Mouse (Mus musculus) embryonic facial prominence, embryonic 14.5 days (tissue): ENCODE results near the gene Galnt6. TPM values are rescaled to one million over a fixed set of nuclear protein-coding genes. Genes with fewer than 3 reads are reported as not detected.

Experiments
- ATAC-seq: fragments of 200-750 bp; cut with Nextera tagmentation; 2 replicates; pipeline ENCODE4 v1.8.0; 2017; ENCODE audit warnings: low read depth, moderate number of reproducible peaks, moderate TSS enrichment
- DNase-seq: peaks from one replicate; pipeline ENCODE4 v3.0.0-alpha.2; 2015; ENCODE audit warnings: low spot score
- H3K27ac ChIP-seq: fragments of 300-500 bp; sonication (generic); replicated peaks from 2 replicates; pipeline ENCODE4 v1.5.1; 2014; ENCODE audit warnings: low read depth, mild to moderate bottlenecking, low read length, moderate library complexity
- H3K27me3 ChIP-seq: fragments of 300-500 bp; sonication (generic); replicated peaks from 2 replicates; pipeline ENCODE4 v1.6.1; 2014; ENCODE audit warnings: low read length; ENCODE audit not compliant: control insufficient read depth, insufficient read depth
- H3K36me3 ChIP-seq: fragments of 300-500 bp; sonication (generic); 2 replicates; pipeline ENCODE4 v1.6.1; 2014; ENCODE audit warnings: low read length, mixed read lengths; ENCODE audit not compliant: control insufficient read depth, insufficient read depth
- H3K4me1 ChIP-seq: fragments of 300-500 bp; sonication (generic); 2 replicates; pipeline ENCODE4 v1.6.1; 2014; ENCODE audit warnings: antibody characterized with exemption, low read length; ENCODE audit not compliant: control insufficient read depth, insufficient read depth
- H3K4me2 ChIP-seq: fragments of 300-500 bp; sonication (generic); 2 replicates; pipeline ENCODE4 v1.6.1; 2014; ENCODE audit warnings: low read depth, mild to moderate bottlenecking, low read length, moderate library complexity, mixed read lengths
- H3K4me3 ChIP-seq: fragments of 300-500 bp; sonication (generic); 2 replicates; pipeline ENCODE4 v1.5.1; 2014; ENCODE audit warnings: low read depth, mild to moderate bottlenecking, low read length
- H3K9ac ChIP-seq: fragments of 300-500 bp; sonication (generic); 2 replicates; pipeline ENCODE4 v1.6.1; 2014; ENCODE audit warnings: low read depth, mild to moderate bottlenecking, low read length, moderate library complexity, mixed read lengths
- H3K9me3 ChIP-seq: fragments of 300-500 bp; sonication (generic); 2 replicates; pipeline ENCODE4 v1.6.1; 2016; ENCODE audit warnings: low read length; ENCODE audit not compliant: control insufficient read depth
- WGBS: fragments of 180-500 bp; shearing (Covaris S2); extraction: QIAGEN DNeasy Blood & Tissue Kit; methylation state at CpG from one replicate; pipeline ENCODE4 v1.1.7; 2014; 5-methylcytosine and 5-hydroxymethylcytosine counted together
- polyA plus RNA-seq: library from polyadenylated mRNA; unstranded; fragments of >200 nt; fragmentation: Nextera tagmentation; extraction: Ambion mirVana; gene quantifications from 2 replicates; pipeline ENCODE4 v1.2.1, GENCODE M21; 2014

Galnt6 gene
- polyA plus RNA-seq, 1 experiment from 2014 or later: 2.1 TPM

- H3K4me2 ChIP-seq: no peak within 1 kb of the TSS
- no peaks in the 10 kb centered on the region for H3K9me3 ChIP-seq
- no peaks in the 10 kb centered on the region for H3K36me3 ChIP-seq
- DNase-seq (no peak), ATAC-seq (no peak)
- no peak within 1 kb of the TSS for H3K27ac ChIP-seq
- 89% methylated on average over 19 of the region's 20 CpGs for WGBS
- no peak within 1 kb of the TSS for H3K4me3 ChIP-seq
- H3K27me3 ChIP-seq: no peaks in the 10 kb centered on the region
- no peak within 1 kb of the TSS for H3K9ac ChIP-seq
- peaks cover 9% of the 10 kb centered on the region for H3K4me1 ChIP-seq
Observed at GRCm38 (mm10) chr15:100669337-100669736, 59.8 kb downstream of the Galnt6 start, which contains the start of gene Bin2. TSS of gene Bin2 (minus strand) at chr15:100669553.

- no peak overlapping the region for H3K9ac ChIP-seq
- ATAC-seq: no peak
- H3K4me1 ChIP-seq: peaks cover 9% of the 10 kb centered on the region
- H3K4me2 ChIP-seq: no peak overlapping the region
- no peak overlapping the region for H3K27ac ChIP-seq
- H3K4me3 ChIP-seq: no peak overlapping the region
- H3K36me3 ChIP-seq: no peaks in the 10 kb centered on the region
- DNase-seq: no peak
- no peaks in the 10 kb centered on the region for H3K9me3 ChIP-seq
- WGBS: 77% methylated on average over 5 of the region's 5 CpGs
- no peaks in the 10 kb centered on the region for H3K27me3 ChIP-seq
Observed at GRCm38 (mm10) chr15:100667871-100668545, 61.2 kb downstream of the Galnt6 start.

GRCm38 (mm10) chr15:100667420-100667819 lies 61.8 kb downstream of the Galnt6 start:
- Histone ChIP-seq H3K9ac (no peak overlapping the region), H3K27ac (no peak overlapping the region), H3K4me1 (peaks cover 9% of the 10 kb centered on the region), H3K9me3 (no peaks in the 10 kb centered on the region), H3K4me3 (no peak overlapping the region), H3K36me3 (no peaks in the 10 kb centered on the region), H3K27me3 (no peaks in the 10 kb centered on the region), H3K4me2 (no peak overlapping the region)
- 55% methylated on average over 6 of the region's 6 CpGs for WGBS
- ATAC-seq: no peak
- DNase-seq: no peak

GRCm38 (mm10) chr15:100666851-100667250 lies 62.3 kb downstream of the Galnt6 start:
- H3K27me3 ChIP-seq: no peaks in the 10 kb centered on the region
- WGBS: 26% methylated on average over 12 of the region's 12 CpGs
- no peak overlapping the region for H3K9ac ChIP-seq
- DNase-seq (no peak), ATAC-seq (no peak)
- H3K4me2 ChIP-seq: no peak overlapping the region
- no peak overlapping the region for H3K4me3 ChIP-seq
- H3K36me3 ChIP-seq: no peaks in the 10 kb centered on the region
- H3K9me3 ChIP-seq: no peaks in the 10 kb centered on the region
- H3K4me1 ChIP-seq: peaks cover 9% of the 10 kb centered on the region
- no peak overlapping the region for H3K27ac ChIP-seq

GRCm38 (mm10) chr15:100666219-100666696 lies 62.9 kb downstream of the Galnt6 start:
- Histone ChIP-seq H3K4me3 (no peak overlapping the region), H3K9ac (0 out of 2 replicates have a peak overlapping the region, but pooled peaks have one; percentile 11), H3K4me2 (no peak overlapping the region), H3K4me1 (peaks cover 9% of the 10 kb centered on the region), H3K9me3 (no peaks in the 10 kb centered on the region), H3K27ac (no peak overlapping the region), H3K36me3 (no peaks in the 10 kb centered on the region), H3K27me3 (no peaks in the 10 kb centered on the region)
- DNase-seq (peak; percentile 55), ATAC-seq (no peak)
- 6% methylated on average over 7 of the region's 7 CpGs for WGBS

DNA sequence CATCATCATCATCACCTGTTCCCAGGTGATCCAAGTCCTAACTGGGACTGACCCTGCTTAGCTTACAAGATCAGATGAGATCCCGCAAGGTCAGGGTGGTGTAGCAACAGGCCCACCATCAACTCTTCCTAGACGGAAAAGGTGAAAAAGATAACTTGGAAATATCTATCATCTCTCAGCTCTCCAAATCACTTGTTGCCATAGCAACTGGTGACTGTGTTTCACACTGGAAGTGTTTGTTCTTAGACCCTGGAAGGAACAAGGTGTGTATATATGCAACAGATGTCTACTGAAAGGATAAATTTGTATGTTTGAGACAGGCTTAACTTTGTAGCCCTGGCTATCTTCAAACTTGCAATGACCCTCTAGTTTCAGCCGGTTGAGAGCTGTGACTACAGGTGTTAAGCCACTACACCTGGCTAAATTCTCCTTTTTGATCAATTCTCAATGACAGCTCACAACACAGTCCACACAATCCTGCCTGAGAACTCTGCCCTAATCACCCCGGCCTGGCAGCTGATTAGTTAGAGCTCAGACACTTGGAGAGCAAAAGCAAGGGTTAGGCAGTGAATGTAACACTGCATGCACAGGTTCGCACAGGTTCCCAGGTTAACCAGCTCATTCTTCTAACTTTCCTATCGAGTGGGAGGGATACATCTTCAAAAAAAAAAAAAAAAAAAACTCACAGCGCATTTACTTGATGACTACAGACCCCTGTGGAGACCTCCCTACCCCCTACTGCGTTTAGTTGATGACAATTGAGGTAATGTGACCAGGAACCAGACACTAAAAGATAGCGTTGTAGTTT lies 63.6 kb downstream of the Galnt6 start:
- Histone ChIP-seq H3K36me3 (no peaks in the 10 kb centered on the region), H3K9ac (no peak overlapping the region), H3K27ac (no peak overlapping the region), H3K4me1 (peaks cover 9% of the 10 kb centered on the region), H3K27me3 (no peaks in the 10 kb centered on the region), H3K4me3 (no peak overlapping the region), H3K4me2 (no peak overlapping the region), H3K9me3 (no peaks in the 10 kb centered on the region)
- ATAC-seq: no peak
- 36% methylated on average over 9 of the region's 9 CpGs for WGBS
- no peak for DNase-seq

GRCm38 (mm10) chr15:100664813-100665274 lies 64.3 kb downstream of the Galnt6 start:
- Histone ChIP-seq H3K4me3 (no peak overlapping the region), H3K9ac (no peak overlapping the region), H3K27ac (no peak overlapping the region), H3K4me1 (peaks cover 9% of the 10 kb centered on the region), H3K27me3 (no peaks in the 10 kb centered on the region), H3K4me2 (no peak overlapping the region), H3K36me3 (no peaks in the 10 kb centered on the region), H3K9me3 (no peaks in the 10 kb centered on the region)
- WGBS: 77% methylated on average over 9 of the region's 9 CpGs
- ATAC-seq (no peak), DNase-seq (no peak)

DNA sequence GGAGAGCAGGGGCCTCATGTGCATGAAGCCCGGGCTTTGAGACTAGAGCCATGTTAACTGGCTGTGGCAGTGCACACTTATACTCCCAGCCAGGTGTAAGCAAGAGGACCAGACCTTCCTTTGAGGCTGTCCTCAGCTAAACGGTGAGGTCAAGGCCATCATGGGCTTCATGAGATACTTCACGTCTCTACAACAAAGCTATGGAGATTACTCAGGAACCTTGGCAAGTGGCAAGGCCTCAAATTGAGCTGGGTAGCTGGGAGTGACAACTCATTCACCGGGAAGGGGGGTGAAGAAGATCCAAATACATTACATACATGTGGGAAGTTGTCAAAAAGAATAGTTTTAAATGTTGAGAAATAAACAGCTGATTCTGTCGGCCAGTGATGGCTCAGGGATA lies 68.4 kb downstream of the Galnt6 start:
- H3K4me2 ChIP-seq: no peak overlapping the region
- no peak overlapping the region for H3K27ac ChIP-seq
- 0 out of 2 replicates have a peak, but pooled peaks cover 2% of the 10 kb centered on the region for H3K4me1 ChIP-seq
- no peak for DNase-seq
- no peak overlapping the region for H3K9ac ChIP-seq
- WGBS: 90% methylated on average over 5 of the region's 5 CpGs
- no peak for ATAC-seq
- no peaks in the 10 kb centered on the region for H3K9me3 ChIP-seq
- no peaks in the 10 kb centered on the region for H3K36me3 ChIP-seq
- H3K4me3 ChIP-seq: no peak overlapping the region
- H3K27me3 ChIP-seq: no peaks in the 10 kb centered on the region
